Mouse (Mus musculus) leukemia stem cell, adult 10-12 weeks (primary cell): ENCODE measurements around the gene Arhgap25. TPM values are rescaled to one million over a fixed set of nuclear protein-coding genes. Genes with fewer than 3 reads are reported as not detected.

ENCODE experiments used
- polyA plus RNA-seq: library from polyadenylated mRNA; stranded (reverse); fragments of >175 nt; gene quantifications from 2 replicates; pipeline ENCODE4 v1.2.3, GENCODE M21; 2012; ENCODE audit warnings: low replicate concordance

Arhgap25 gene
- polyA plus RNA-seq = 2.2 and 3.6 TPM in 2 replicates

DNA sequence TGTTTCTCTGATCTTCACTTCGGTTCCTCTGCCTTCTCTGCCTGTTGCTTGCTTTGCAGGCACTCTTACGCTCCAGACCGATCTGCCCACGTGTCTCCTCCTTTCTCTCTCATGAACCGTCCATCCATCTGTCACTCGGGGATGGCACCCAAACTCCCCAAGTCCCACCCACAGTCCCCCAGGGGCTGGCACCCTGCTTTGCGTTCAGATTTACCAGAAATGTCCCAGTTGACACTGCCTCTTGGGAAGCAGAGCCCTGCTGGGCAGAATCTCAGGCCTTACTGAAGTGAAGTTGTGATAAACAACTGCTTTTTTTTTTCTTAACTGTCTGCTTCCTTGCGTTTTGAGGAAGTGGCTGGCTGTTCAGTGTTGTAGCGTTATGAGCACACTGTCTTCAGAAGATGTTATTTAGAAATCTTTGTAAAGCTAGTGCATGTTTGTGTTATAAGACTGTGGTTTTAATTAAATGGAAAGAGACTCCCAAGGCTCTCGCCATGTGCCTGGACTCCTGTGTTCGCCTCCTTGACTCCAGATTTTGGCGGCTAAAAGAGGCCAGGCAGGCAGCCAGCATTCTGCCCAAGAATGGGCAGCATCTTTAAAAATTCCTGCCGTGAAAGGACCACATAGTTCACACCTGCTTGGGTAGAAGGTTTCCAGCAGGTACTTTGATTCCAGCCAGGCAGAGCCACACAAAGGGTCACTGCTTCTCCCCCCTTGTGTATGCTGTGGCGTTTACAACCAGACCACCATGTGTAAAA, at the start of gene Arhgap25:
Arhgap25 (minus strand) TSS at position 307 of the 758 bp plus-strand sequence.

DNA sequence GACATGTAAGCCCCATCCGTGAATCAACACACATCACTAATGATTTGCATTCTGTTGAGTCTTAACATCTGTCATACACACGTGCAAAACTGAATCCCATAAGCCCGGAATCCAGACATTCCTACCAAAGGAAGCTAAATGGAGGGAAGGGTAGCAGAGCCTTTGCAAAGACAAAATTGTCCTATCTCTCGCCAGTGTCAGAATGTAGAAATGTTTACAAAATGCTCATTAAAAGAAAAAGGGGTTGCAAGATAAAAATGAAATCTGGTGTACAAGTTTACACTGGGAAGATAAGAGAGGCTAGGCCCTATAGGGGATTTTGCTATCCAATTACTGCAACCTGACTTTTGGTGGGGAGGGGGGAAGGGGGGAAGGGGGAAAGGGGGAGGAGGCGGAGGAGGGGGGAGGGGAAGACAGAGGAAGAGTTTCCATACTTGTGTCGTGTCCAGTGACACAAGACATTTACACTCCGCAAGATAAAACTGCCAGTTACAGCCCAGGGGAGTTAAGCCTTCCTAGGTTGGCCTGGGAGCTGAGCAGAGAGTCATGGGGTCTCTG, 104.5 kb downstream of the Arhgap25 start, which contains the start of gene Bmp10:
Bmp10 (plus strand) TSS at position 508 of the 558 bp plus-strand sequence.

Other genes with a start within 250 kb of the Arhgap25 start
- 0.07 and 0.28 TPM in 2 replicates for gene Antxr1, start 197.4 kb downstream of the Arhgap25 start, polyA plus RNA-seq
- gene Gkn1, start 182.3 kb downstream of the Arhgap25 start, polyA plus RNA-seq = not detected in 2 replicates
- not detected in 2 replicates for gene Gkn2, start 159.9 kb downstream of the Arhgap25 start, polyA plus RNA-seq
- gene Gkn3, start 144.3 kb downstream of the Arhgap25 start, polyA plus RNA-seq = not detected in 2 replicates
- gene Bmp10, start 104.3 kb downstream of the Arhgap25 start, polyA plus RNA-seq = not detected in 2 replicates
- 0.57 and 0.87 TPM in 2 replicates for gene Prokr1, start 57.5 kb upstream of the Arhgap25 start, polyA plus RNA-seq
- gene Aplf, start 138.9 kb upstream of the Arhgap25 start, polyA plus RNA-seq = 6.4 and 10.5 TPM in 2 replicates
- 0.11 and 0.39 TPM in 2 replicates for gene Efcc1, start 197.6 kb upstream of the Arhgap25 start, polyA plus RNA-seq
- gene Gp9, start 244.8 kb upstream of the Arhgap25 start, polyA plus RNA-seq = 23.6 and 27.3 TPM in 2 replicates